Mouse (Mus musculus) B cell, adult (primary cell): ENCODE results near the gene Adgrg6. TPM values are rescaled to one million over a fixed set of nuclear protein-coding genes. Genes with fewer than 3 reads are reported as not detected.

Experiments used
- total RNA-seq: library from RNA; stranded (reverse); gene quantifications from 4 replicates; pipeline ENCODE4 v1.2.4, GENCODE M21; 2023; ENCODE audit not compliant: inconsistent age

Adgrg6 gene
- 0.10 to 0.16 TPM in 2 of 4 replicates, not detected in the others for total RNA-seq

GRCm38 (mm10) chr10:14544941-14545717 lies at the start of gene Adgrg6:
Gene Adgrg6, minus strand, starts transcription at chr10:14545659.

Other genes starting within 250 kb of the Adgrg6 start
- 39.5 to 53.7 TPM (median 50.1 TPM) in 4 replicates for gene Vta1, start 159.9 kb upstream of the Adgrg6 start, total RNA-seq
- gene Nmbr, start 159.9 kb upstream of the Adgrg6 start, total RNA-seq = 1.1 TPM in 1 of 4 replicates, not detected in the others
- not detected in 4 replicates for gene Gje1, start 172.6 kb upstream of the Adgrg6 start, total RNA-seq